Mouse (Mus musculus) heart, embryonic 12.5 days (tissue): ENCODE measurements around the gene Pde8b. TPM values are rescaled to one million over a fixed set of nuclear protein-coding genes. Genes with fewer than 3 reads are reported as not detected.
"Not testable (repeated sequence)": the region's sequence is repeated elsewhere in the genome, so short reads cannot be mapped to it uniquely, and the experiment has no call there.

Experiments used
- ATAC-seq: fragments of 200-750 bp; cut with Nextera tagmentation; 2 replicates; pipeline ENCODE4 v1.8.0; 2017; ENCODE audit warnings: moderate TSS enrichment, moderate library complexity; ENCODE audit not compliant: insufficient number of reproducible peaks, low FRiP score
- H3K27ac ChIP-seq: fragments of 300-500 bp; sonication (generic); 2 replicates; pipeline ENCODE4 v1.5.1; 2016; ENCODE audit warnings: mild to moderate bottlenecking, moderate library complexity; ENCODE audit not compliant: poor library complexity, severe bottlenecking
- H3K27me3 ChIP-seq: fragments of 300-500 bp; sonication (generic); replicated peaks from 2 replicates; pipeline ENCODE4 v1.6.1; 2016; ENCODE audit warnings: mild to moderate bottlenecking, moderate library complexity
- H3K36me3 ChIP-seq: fragments of 300-500 bp; sonication (generic); 2 replicates; pipeline ENCODE4 v1.6.1; 2016; ENCODE audit warnings: mild to moderate bottlenecking, moderate library complexity
- H3K4me1 ChIP-seq: fragments of 300-500 bp; sonication (generic); replicated peaks from 2 replicates; pipeline ENCODE4 v1.6.1; 2016; ENCODE audit warnings: mild to moderate bottlenecking
- H3K4me2 ChIP-seq: fragments of 300-500 bp; sonication (generic); 2 replicates; pipeline ENCODE4 v1.6.1; 2016; ENCODE audit warnings: mild to moderate bottlenecking, moderate library complexity
- H3K4me3 ChIP-seq: fragments of 300-500 bp; sonication (generic); 2 replicates; pipeline ENCODE4 v1.5.1; 2016; ENCODE audit warnings: mild to moderate bottlenecking
- H3K9ac ChIP-seq: fragments of 300-500 bp; sonication (generic); 2 replicates; pipeline ENCODE4 v1.6.1; 2016; ENCODE audit warnings: mild to moderate bottlenecking, moderate library complexity
- H3K9me3 ChIP-seq: fragments of 300-500 bp; sonication (generic); replicated peaks from 2 replicates; pipeline ENCODE4 v1.6.1; 2016; ENCODE audit warnings: mild to moderate bottlenecking, moderate library complexity
- WGBS: fragments of 180-500 bp; shearing (Covaris S2); methylation state at CpG from one replicate; pipeline ENCODE4 v1.1.7; 2016; 5-methylcytosine and 5-hydroxymethylcytosine counted together
- polyA plus RNA-seq: library from polyadenylated mRNA; unstranded; fragments of >200 nt; fragmentation: Nextera tagmentation; extraction: Ambion mirVana; gene quantifications from 2 replicates; pipeline ENCODE4 v1.2.1, GENCODE M21; 2016

Gene Pde8b
- polyA plus RNA-seq, 1 experiment from 2014 or later: 0.57 TPM

DNA sequence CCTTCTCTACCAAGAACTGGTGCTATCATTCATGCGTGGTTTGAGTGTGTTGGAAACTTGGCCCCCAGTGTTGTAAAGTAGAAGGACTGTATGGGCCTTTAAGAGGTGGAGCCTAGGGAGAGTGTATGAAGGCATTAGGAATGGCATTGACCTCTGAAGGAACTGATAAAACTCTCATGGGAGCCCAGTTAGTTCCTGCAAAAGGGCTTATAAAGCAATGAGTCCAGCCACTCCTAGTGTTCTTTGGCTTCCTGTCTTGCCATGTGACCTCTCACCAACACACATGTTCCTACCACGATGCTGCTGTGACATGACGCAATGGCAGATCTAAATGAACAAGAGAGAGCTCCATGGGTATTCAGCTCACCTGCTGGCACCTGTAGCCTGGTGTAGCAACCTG, 4.9 kb upstream of the Pde8b start:
- Histone ChIP-seq H3K27me3 (peaks cover 20% of the 10 kb centered on the region), H3K9me3 (no peaks in the 10 kb centered on the region), H3K36me3 (no peaks in the 10 kb centered on the region), H3K9ac (no peak overlapping the region), H3K4me2 (no peak overlapping the region), H3K4me3 (no peak overlapping the region), H3K27ac (no peak overlapping the region), H3K4me1 (peaks cover 1% of the 10 kb centered on the region; the same call in 1 of the 2 replicates)
- WGBS: 74% methylated on average over 3 of the region's 3 CpGs
- ATAC-seq: no peak

DNA sequence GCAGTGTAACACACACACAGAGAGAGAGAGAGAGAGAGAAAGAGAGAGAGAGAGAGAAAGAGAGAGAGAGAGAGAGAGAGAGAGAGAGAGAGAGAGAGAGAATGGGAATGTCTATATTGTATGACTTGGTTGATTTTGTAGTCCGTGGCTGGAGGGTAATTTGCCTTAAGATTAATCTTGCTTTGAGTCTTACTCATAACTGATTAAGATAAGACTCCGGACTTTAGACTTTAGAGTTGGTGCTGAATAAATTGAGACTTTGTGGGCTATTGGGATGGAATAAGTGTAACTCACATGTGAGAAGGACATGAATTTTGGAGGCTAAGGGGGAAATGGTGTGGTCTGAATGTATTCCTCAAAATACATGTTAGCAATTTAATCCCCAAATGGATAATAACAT, 7.1 kb downstream of the Pde8b start:
- 71% methylated on average over 2 of the region's 2 CpGs for WGBS
- ATAC-seq: no peak

DNA sequence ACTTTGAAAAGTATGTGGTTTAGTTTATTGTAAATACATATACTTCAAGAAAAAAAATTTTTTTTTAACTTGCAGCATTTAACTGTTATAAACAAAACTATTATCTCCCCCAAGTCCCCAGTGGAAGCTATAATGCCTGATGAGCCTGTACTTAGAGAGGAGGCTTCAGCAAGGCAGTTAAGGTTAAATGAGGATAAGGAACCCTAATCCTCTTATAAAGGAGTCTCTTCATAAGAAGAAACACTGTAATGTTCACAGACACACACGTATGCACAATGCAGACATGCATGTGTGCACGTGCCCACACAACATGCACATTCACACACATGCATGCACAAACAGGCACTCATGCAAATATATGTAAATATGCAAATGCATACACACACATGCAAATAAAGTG, 12.6 kb downstream of the Pde8b start:
- no peak for ATAC-seq
- H3K36me3 ChIP-seq: no peaks in the 10 kb centered on the region
- no peak overlapping the region for H3K4me2 ChIP-seq
- H3K27me3 ChIP-seq: peaks cover 3% of the 10 kb centered on the region; the same call in 1 of the 2 replicates
- H3K9me3 ChIP-seq: no peaks in the 10 kb centered on the region
- no peak overlapping the region for H3K9ac ChIP-seq
- H3K4me3 ChIP-seq: no peak overlapping the region
- H3K27ac ChIP-seq: no peak overlapping the region
- 86% methylated on average over 2 of the region's 2 CpGs for WGBS
- no peaks in the 10 kb centered on the region for H3K4me1 ChIP-seq

More for the DNA sequence above, 7.1 kb downstream of the Pde8b start:
- H3K9me3 ChIP-seq: no peaks in the 10 kb centered on the region
- H3K4me1 ChIP-seq: no peaks in the 10 kb centered on the region
- no peak overlapping the region for H3K4me2 ChIP-seq
- peaks cover 14% of the 10 kb centered on the region for H3K27me3 ChIP-seq
- H3K36me3 ChIP-seq: no peaks in the 10 kb centered on the region
- no peak overlapping the region for H3K9ac ChIP-seq
- no peak overlapping the region for H3K27ac ChIP-seq
- H3K4me3 ChIP-seq: no peak overlapping the region

DNA sequence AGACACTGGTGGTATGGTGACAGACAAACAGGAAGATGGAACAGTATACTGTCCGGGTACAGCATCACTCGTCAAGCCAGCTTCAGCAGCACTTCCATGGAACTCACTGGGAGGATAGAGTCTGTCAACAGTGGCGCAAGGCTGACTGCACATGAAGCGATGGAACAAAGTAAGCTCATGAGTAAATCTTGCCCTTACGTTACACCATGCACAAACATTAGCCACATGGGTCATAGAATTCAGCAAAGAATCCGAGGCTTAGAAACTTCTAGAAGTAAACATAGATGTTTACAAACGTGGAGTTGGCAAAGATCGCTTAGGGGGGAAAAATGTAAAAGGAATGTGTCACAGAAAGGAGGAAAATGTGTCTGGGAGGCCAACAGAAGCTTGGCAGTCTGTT, 14.9 kb downstream of the Pde8b start:
- Histone ChIP-seq H3K4me2 (no peak overlapping the region), H3K4me3 (no peak overlapping the region), H3K9ac (no peak overlapping the region), H3K27me3 (peaks cover 3% of the 10 kb centered on the region; the same call in 1 of the 2 replicates), H3K36me3 (no peaks in the 10 kb centered on the region), H3K4me1 (no peaks in the 10 kb centered on the region), H3K9me3 (no peaks in the 10 kb centered on the region), H3K27ac (no peak overlapping the region)
- no peak for ATAC-seq
- WGBS: 68% methylated on average over 8 of the region's 8 CpGs

DNA sequence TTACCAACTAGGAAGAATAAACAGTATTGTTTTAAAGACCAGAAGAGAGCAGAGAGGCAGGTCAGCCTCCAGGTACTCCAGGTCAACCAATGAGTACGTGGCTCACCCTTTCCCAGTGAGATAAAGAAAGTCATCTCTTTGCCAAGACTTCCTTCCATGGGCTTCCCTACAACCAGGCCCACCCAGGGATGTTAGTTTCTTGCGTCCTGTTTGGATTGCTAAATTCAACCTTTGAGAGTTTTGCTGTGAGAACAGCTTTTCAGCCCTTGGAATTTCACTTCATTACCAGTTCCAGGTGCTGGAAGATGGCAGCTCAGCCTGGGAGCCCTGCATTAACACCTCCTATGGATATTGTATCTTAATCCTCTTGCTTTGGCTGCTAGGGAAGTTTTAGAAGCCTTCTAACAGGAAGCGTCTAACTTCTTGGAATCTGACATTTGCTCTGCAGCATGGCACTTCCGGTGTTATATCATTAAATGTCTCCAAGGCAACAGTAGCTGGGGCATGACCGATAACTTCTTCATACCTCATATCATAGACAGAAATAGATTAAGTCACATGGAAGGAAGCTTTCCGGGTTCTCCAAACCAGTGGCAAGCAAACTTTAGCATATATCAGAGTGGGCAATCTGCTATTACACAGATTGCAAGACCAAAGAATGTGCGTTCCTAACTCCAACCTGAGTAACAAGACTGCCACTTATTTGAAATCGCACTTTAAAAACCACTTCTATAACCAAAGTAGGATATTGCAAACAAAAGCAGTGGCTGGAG, 18.6 kb downstream of the Pde8b start:
- no peak overlapping the region for H3K4me3 ChIP-seq
- peaks cover 7% of the 10 kb centered on the region; the same call in 1 of the 2 replicates for H3K27me3 ChIP-seq
- no peaks in the 10 kb centered on the region for H3K4me1 ChIP-seq
- ATAC-seq: no peak
- H3K4me2 ChIP-seq: no peak overlapping the region
- H3K36me3 ChIP-seq: no peaks in the 10 kb centered on the region
- no peak overlapping the region for H3K9ac ChIP-seq
- 65% methylated on average over 8 of the region's 8 CpGs for WGBS
- no peak overlapping the region for H3K27ac ChIP-seq
- H3K9me3 ChIP-seq: no peaks in the 10 kb centered on the region

DNA sequence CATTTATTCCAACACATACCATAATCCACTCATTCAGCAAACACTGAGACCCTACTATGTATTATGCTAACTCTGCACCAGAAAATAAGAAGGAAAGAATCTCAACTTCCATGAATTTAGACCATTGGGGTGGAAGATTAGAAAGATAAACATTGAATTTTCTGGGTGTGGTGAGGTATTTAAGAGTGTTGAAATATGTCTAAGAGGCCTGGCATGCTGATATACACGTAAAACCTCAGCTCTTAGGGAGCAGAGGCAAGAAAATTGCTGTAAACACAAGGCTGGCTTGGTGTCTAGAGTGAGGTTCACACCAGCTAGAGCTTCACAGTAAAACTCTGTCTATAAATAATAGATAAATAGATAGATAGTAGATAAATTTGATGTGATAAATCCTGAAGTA, 19.8 kb downstream of the Pde8b start:
- 65% methylated on average over 1 of the region's 1 CpGs for WGBS
- H3K9ac ChIP-seq: no peak overlapping the region
- H3K4me2 ChIP-seq: no peak overlapping the region
- H3K4me1 ChIP-seq: no peaks in the 10 kb centered on the region
- peaks cover 7% of the 10 kb centered on the region for H3K27me3 ChIP-seq
- no peak overlapping the region for H3K4me3 ChIP-seq
- H3K9me3 ChIP-seq: no peaks in the 10 kb centered on the region
- no peak overlapping the region for H3K27ac ChIP-seq
- H3K36me3 ChIP-seq: no peaks in the 10 kb centered on the region
- no peak for ATAC-seq

DNA sequence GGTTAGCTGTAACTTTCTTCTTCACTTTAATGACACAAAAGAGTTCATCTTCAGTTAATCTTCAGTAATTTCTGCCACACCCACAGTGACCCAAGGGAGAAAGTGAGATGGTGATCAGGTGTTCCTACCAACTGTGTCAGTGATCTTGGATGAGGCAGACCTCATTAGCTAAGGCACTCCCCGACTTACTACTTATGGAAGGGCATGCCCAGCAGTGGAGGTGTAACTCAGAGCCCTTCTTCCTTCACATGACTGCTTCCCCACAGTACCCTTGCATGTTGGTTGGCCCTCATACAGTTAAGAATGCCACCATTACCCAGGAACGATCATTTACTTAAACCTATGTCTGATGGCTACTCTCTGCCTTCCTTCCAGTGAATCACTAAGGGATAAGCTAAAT, 25.6 kb downstream of the Pde8b start:
- no peak overlapping the region for H3K27ac ChIP-seq
- H3K36me3 ChIP-seq: no peaks in the 10 kb centered on the region
- no peak overlapping the region for H3K4me3 ChIP-seq
- no peaks in the 10 kb centered on the region; the same call in 1 of the 2 replicates for H3K4me1 ChIP-seq
- H3K27me3 ChIP-seq: peaks cover 43% of the 10 kb centered on the region
- 62% methylated on average over 2 of the region's 2 CpGs for WGBS
- H3K9ac ChIP-seq: no peak overlapping the region
- no peak for ATAC-seq
- no peak overlapping the region for H3K4me2 ChIP-seq
- no peaks in the 10 kb centered on the region for H3K9me3 ChIP-seq

DNA sequence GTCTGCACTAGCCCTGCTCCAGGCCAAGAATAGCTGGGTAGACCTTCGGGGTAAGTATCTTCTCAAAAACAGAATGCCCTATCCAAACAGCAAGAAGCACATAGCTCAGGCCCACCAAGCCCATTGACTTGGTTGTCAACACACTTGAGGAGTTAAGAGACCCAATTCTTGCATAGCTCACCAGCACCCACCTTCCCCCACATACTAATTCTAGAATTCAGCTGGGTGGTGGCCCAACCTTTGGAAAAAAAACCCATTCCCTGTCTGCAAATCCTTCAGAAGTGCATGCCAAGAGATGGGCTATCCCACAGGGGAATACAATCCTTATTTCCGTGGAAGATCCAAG, 26.7 kb downstream of the Pde8b start:
- no peaks in the 10 kb centered on the region for H3K9me3 ChIP-seq
- no peak overlapping the region for H3K9ac ChIP-seq
- peak overlapping the region; percentile 99 for H3K4me2 ChIP-seq
- peaks cover 49% of the 10 kb centered on the region for H3K27me3 ChIP-seq
- no peak overlapping the region for H3K27ac ChIP-seq
- 41% methylated on average over 2 of the region's 2 CpGs for WGBS
- H3K4me1 ChIP-seq: no peaks in the 10 kb centered on the region; the same call in 1 of the 2 replicates
- peak overlapping the region; percentile 74 for H3K4me3 ChIP-seq
- H3K36me3 ChIP-seq: no peaks in the 10 kb centered on the region
- ATAC-seq: no peak

DNA sequence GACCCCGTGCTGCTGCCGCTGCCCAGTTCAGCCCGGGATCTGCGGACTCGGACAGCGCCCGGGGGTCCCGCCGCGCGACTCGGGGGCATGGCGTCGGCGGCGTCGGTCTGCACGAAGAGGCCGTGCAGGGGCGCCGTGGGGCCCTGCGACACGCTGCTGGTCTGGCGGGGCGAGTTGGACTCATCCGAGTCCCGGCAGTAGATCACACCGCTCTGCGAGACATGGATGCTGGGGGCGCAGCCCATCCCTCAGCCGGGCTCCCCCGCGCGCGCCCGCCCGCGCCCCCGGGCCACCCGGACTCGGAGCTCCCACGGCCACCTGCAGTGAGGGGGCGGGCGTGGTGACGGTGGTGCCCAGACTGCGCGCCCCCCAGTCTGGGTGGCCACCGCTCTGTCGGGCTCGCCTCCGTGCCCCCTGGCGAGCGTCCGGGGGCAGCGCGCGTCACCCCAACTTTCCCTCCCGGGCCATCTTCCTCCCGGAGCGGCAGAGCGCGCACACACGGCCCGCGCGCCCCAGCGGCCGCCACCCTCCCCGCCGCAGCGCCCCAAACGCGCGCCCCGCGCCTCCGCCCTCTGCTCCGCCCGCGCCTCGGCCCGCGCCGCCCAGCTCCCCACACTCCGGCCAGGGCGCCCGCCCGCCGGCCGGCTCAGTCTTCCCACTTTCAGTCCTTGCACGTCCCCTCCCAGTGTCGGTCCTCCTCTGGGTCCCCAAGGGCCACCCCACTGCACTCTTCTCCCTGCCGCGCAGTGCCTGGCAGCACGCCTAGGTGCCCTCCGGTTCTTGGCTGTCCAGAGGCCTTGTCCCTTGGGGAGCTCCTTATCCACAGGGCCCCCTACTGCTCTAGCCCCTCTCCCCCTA, 27.3 kb downstream of the Pde8b start:
- no peaks in the 10 kb centered on the region; the same call in 1 of the 2 replicates for H3K4me1 ChIP-seq
- peak overlapping the region; percentile 99 for H3K4me2 ChIP-seq
- H3K9ac ChIP-seq: peak overlapping the region; percentile 67
- no peak overlapping the region for H3K27ac ChIP-seq
- peak overlapping the region; percentile 74 for H3K4me3 ChIP-seq
- ATAC-seq: peak; percentile 67
- no peaks in the 10 kb centered on the region for H3K9me3 ChIP-seq
- WGBS: 2% methylated on average over 92 of the region's 96 CpGs
- peaks cover 49% of the 10 kb centered on the region for H3K27me3 ChIP-seq
- H3K36me3 ChIP-seq: no peaks in the 10 kb centered on the region

DNA sequence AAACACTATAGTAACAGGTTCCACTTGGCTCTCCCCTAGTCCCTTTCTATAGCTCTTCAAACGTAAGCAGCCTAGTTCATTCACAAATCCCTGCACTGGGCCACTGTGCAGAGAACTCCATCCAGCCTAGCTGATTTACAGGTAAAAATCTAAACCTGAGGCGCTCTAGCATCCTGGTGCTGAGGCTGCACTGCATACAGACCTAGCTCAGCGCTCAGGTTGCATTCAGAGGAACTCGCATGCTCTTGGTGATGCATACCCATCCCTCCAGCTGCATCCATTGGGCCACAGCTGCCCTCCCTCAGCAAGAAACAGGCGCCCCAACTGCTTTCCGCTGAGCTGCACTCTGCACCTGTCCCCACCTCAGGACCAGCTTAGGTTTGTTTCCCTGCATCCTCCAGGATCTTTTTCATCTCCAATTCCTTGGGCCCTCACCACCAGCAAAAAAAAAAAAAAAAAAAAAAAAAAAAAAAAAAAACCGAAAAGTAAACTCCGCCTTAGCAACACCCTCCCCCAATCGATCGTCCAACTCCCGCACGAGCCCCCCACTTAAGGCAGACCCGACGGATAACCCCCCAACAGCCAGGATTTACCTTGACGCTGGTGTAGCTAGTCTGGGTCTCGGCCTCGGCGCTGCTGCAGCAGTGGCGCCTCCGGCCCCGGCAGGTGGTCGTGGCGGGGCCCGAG, 28.1 kb downstream of the Pde8b start:
- no peak overlapping the region for H3K27ac ChIP-seq
- peak overlapping the region; percentile 67 for H3K9ac ChIP-seq
- no peak for ATAC-seq
- 3% methylated on average over 22 of the region's 24 CpGs for WGBS
- peak overlapping the region; percentile 99 for H3K4me2 ChIP-seq
- H3K4me1 ChIP-seq: no peaks in the 10 kb centered on the region; the same call in 1 of the 2 replicates
- no peaks in the 10 kb centered on the region for H3K36me3 ChIP-seq
- peak overlapping the region; percentile 74 for H3K4me3 ChIP-seq
- peaks cover 51% of the 10 kb centered on the region for H3K27me3 ChIP-seq
- H3K9me3 ChIP-seq: no peaks in the 10 kb centered on the region

DNA sequence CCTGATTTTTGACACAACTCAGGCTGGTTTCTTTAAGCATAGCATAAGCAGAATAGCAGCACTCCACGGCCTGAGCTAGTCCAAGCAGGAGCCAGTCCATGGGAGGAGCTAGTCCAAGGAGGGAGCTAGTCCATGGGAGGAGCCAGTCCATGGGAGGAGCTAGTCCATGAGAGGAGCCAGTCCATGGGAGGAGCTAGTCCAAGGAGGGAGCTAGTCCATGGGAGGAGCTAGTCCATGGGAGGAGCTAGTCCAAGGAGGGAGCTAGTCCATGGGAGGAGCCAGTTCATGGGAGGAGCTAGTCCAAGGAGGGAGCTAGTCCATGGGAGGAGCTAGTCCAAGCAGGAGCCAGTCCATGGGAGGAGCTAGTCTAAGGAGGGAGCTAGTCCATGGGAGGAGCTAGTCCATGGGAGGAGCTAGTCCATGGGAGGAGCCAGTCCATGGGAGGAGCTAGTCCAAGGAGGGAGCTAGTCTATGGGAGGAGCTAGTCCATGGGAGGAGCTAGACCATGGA, 34.4 kb downstream of the Pde8b start:
- H3K36me3 ChIP-seq, H3K9ac ChIP-seq, H3K4me2 ChIP-seq, H3K4me1 ChIP-seq, H3K9me3 ChIP-seq, ATAC-seq, H3K27ac ChIP-seq, H3K4me3 ChIP-seq: not testable (repeated sequence)
- 32% methylated on average over 1 of the region's 1 CpGs for WGBS
- H3K27me3 ChIP-seq: peaks cover 17% of the 10 kb centered on the region
